Mouse (Mus musculus): ENCODE data around the gene Ripk3.

Ripk3 gene

GRCm38 (mm10) chr14:55762001-55762821 is 26.5 kb downstream of the Ripk3 start:
- no peak for DNase-seq (ENCODE audit: low spot score in 2 of 2)

DNA sequence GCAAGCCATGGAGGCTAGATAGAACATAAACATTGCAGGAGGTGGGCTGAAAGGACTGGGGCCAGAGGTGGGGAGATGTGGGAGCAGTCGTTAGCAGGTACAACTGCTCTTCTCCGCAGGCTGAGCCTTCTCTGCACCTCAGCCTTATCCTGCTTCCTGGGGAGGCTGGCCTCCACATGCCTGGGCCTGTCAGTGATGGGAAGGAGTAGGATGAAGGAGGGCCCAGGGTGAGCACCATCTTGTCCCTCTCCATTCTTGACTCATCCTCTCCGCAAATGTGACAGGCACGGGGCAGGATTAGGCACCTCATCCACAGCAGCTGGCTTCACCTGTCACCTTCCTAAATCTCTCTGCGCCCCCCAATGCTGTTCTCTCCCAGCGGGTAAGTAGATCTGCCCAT is 27.5 kb downstream of the Ripk3 start, which contains the start of gene Ltb4r2:
Ltb4r2 (plus strand) TSS at position 266 of the 400 bp plus-strand sequence.
- DNase-seq (ENCODE audit: low spot score in 2 of 2) = no peak

- DNase-seq (ENCODE audit: low spot score in 2 of 2) = peak; percentile 79 to 82
Observed at GRCm38 (mm10) chr14:55760156-55760555, 28.5 kb downstream of the Ripk3 start.

DNA sequence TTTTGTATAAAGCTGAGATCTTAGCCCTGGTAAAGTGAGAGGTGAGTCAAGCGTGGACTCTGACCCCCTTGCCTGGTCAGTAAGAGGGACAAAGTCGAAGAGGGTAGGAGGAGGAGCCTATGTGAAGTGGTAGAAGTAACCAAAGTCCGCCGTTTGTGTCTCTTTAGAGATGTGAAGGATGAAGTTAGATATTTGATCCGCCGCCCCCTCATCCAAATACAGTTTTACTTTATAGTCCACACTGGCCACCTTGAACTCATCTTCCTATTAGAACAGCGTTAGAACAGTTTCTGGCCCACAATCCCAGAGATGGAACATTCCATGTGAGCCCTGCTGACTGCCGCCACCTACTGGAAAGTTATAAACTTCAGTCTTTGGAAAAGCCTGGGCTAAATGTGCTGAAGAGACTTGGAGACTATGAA is 30.3 kb downstream of the Ripk3 start, which contains the start of gene Cideb:
Cideb (minus strand) TSS at position 96 of the 422 bp plus-strand sequence.
- no peak for DNase-seq (ENCODE audit: low spot score in 2 of 2)

GRCm38 (mm10) chr14:55757566-55757965 is 31.1 kb downstream of the Ripk3 start:
- DNase-seq (ENCODE audit: low spot score in 2 of 2) = no peak

DNA sequence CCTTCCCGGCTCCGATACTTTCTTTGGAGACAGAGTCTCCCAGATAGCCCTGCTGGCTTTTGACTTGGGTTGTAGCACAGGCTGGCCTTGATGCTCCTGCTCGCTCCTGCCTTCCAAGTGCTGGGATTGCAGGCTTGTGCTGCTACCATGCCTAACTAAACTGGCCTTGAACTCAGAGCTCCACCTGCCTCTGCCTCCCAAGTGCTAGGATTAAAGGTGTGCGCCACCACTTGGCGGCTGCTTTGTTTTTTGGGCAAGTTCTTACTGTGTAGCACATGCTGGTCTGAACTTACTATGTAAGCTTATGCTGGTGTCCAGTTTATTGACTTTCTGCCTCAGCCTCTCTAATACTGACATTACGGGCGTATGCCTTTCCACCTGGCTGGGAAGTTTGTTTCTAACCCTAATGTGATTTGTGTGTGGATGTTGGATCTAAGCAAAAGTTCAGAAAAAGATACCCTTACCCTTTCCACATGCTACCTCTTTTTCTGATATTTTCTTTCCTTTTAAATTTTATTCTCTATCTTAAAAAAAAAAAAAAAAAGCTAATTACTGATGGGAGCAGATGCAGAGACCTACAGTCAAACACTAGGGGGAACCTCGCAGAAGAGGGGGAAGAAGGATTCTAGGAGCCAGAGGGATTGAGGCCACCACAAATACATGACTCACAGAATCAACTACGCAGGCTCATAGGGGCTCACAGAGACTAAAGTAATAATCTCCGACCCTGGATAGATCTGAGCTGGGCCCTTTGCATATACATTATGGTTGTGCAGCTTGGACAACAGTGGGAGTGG is 41.4 kb downstream of the Ripk3 start:
- DNase-seq (ENCODE audit: low spot score in 2 of 2) = no peak

DNA sequence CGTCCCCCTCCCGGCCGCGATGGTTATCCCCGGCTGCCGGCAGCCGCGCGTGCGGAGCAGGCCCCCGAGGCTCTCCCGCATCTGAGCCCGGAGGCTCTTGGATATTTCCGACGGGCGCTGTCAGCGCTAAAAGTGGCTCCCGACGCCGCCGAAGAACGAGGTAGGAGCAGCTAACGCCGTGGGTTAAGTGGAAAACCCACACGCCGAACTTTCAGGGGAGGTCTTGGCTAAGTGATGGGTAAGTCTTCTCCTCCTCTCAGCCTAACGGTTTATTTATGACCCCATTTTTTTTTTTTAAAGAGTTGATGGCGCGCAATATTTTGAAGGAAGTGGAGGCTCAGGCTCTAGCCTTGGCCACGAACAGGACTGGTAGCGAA is 42.8 kb downstream of the Ripk3 start:
- no peak for DNase-seq (ENCODE audit: low spot score in 2 of 2)

DNA sequence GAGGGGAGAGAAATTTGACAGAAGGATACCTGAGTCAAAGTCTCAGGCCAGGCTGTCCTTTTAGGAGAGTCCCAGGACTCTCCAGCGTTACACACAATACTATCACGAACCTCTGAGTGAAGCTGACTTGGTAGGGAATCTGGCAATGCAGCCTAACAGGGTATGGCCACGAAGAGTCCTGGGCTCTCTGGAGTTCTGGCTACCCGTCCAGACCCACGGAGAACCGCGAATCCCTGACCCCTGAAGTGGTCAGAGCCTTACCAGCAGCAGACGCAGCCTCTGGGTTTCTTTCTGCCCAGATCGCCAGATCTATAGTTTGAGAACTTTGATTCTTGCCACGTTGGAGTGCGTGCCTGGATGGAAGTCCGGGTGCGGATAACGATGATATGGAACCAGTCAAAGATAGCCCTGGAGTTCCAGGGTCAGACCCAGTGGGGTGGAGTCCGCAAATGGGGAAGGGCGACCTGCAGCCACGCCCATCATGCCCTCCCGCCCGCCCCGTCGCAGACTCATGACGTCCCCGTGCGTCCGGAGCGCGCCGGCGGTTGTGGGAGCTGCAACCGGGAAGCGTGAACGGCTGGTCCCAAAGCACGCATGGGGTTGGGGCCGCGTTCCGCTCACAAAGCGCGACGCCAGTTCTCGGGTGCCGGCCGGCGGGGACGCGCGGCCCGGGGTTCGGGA is 43.3 kb downstream of the Ripk3 start, which contains the start of the genes Dhrs1 and Nop9:
Dhrs1 (minus strand) TSS at position 511 of the 681 bp plus-strand sequence.
Nop9 (plus strand) TSS at position 514 of the 681 bp plus-strand sequence.
- DNase-seq (ENCODE audit: low spot score in 2 of 2) = peak; percentile 83 to 89

DNA sequence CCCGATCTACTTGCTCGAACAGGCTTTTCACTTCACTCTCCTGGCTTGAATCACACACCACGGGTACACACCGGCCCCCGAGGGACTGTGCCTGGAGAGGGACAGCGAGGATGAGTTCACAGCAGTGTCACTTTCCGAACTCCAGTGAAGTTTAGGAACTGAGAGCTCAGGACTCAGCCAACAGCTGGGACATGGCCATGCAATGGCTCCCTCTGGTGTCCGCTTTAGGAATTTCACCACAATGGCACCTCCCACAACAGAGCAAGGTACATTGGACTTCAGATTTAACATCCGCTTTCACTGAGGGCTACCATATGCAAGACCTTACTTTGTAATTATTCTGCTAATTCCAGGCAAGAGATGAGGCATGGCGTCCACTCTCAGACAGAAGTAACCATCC is 45.0 kb downstream of the Ripk3 start:
- DNase-seq (ENCODE audit: low spot score in 2 of 2) = peak; percentile 84 to 88

GRCm38 (mm10) chr14:55737086-55737687 is 51.5 kb downstream of the Ripk3 start:
- DNase-seq (ENCODE audit: low spot score in 2 of 2) = no peak

DNA sequence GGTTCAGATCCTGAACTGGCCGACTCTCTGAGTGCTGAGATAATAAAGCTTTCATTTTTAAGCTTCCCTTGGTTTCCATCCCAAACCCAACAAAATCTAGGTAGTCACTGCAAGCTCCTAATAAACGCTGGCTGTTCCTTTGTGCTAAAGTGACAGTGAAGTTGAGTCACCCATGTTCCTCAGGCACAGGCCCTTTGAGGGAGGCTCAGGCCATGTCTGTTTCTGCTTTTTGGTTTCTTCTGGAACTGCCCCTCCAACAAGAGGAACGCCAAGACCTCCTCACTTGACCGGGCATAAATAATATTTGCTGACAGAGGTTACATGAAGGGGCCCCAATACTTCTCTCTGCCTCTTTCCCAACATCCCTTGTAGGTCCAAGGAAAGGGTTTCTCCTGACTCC is 52.9 kb downstream of the Ripk3 start:
- DNase-seq (ENCODE audit: low spot score in 2 of 2) = no peak

GRCm38 (mm10) chr14:55735334-55735733 is 53.3 kb downstream of the Ripk3 start:
- no peak for DNase-seq (ENCODE audit: low spot score in 2 of 2)

Measured in urinary bladder, postnatal 36 days (tissue).